Mouse (Mus musculus) heart, adult 2 months (tissue): Measurements from ENCODE around the gene Rpsa. TPM values are rescaled to one million over a fixed set of nuclear protein-coding genes. Genes with fewer than 3 reads are reported as not detected.
"Not testable (repeated sequence)": the region's sequence is repeated elsewhere in the genome, so short reads cannot be mapped to it uniquely, and the experiment has no call there.

Experiments used
- DNase-seq, 2 experiments: peaks; one replicate each; pipeline ENCODE4 v3.0.0; 2021
- H3K27ac ChIP-seq: fragments of 200-600 bp; 2 replicates; pipeline ENCODE4 v1.8.1; 2022
- H3K27me3 ChIP-seq: fragments of 200-500 bp; 2 replicates; pipeline ENCODE4 v1.6.1; 2012; ENCODE audit warnings: mild to moderate bottlenecking, low read length, inconsistent platforms, mixed read lengths; ENCODE audit not compliant: control insufficient read depth, insufficient read depth
- H3K36me3 ChIP-seq: fragments of 200-500 bp; 2 replicates; pipeline ENCODE4 v1.6.1; 2012; ENCODE audit warnings: low read length, inconsistent platforms; ENCODE audit not compliant: control insufficient read depth, insufficient read depth
- H3K4me1 ChIP-seq: fragments of 200-500 bp; 2 replicates; pipeline ENCODE4 v1.6.1; 2011; ENCODE audit warnings: low read length; ENCODE audit not compliant: control insufficient read depth, insufficient read depth
- H3K4me3 ChIP-seq: fragments of 200-600 bp; 2 replicates; pipeline ENCODE4 v1.8.1; 2022
- H3K79me2 ChIP-seq: fragments of 200-500 bp; replicated peaks from 2 replicates; pipeline ENCODE4 v1.6.1; 2012; ENCODE audit warnings: mild to moderate bottlenecking, inconsistent platforms, low read length, moderate library complexity, mixed read lengths; ENCODE audit not compliant: control insufficient read depth, insufficient read depth
- H3K9ac ChIP-seq: fragments of 200-500 bp; 2 replicates; pipeline ENCODE4 v1.6.1; 2012; ENCODE audit warnings: low read depth, mild to moderate bottlenecking, control low read depth, inconsistent platforms, low read length, mixed read lengths
- CTCF ChIP-seq: fragments of 200-600 bp; IDR thresholded peaks from 2 replicates; pipeline ENCODE4 v1.8.1; 2022; ENCODE audit warnings: antibody characterized with exemption, mild to moderate bottlenecking, moderate library complexity
- EP300 ChIP-seq: fragments of 200-500 bp; IDR thresholded peaks from 2 replicates; pipeline ENCODE4 v1.6.1; 2011; ENCODE audit warnings: low read depth, low read length, control low read depth; ENCODE audit not compliant: insufficient read depth
- POLR2A ChIP-seq: fragments of 200-500 bp; IDR thresholded peaks from 2 replicates; pipeline ENCODE4 v1.6.1; 2011; ENCODE audit warnings: mild to moderate bottlenecking, low read depth, low read length, control low read depth; ENCODE audit not compliant: insufficient read depth
- WGBS: fragments of 180-500 bp; shearing (Covaris S2); methylation state at CpG from one replicate; pipeline ENCODE4 v1.1.7; 2018; 5-methylcytosine and 5-hydroxymethylcytosine counted together
- intact Hi-C: fragments of 180-260 bp; cut with DNase I; formaldehyde crosslinking; loops from one replicate; pipeline ENCODE4 v1.15.1; 2025
- polyA plus RNA-seq: library from polyadenylated mRNA; depleted of rRNA; stranded (reverse); fragments of >200 nt; gene quantifications from 2 replicates; pipeline ENCODE4 v1.2.3, GENCODE M21; 2012
- total RNA-seq, 2 experiments: library from RNA; stranded (reverse); gene quantifications; 2 replicates each; pipeline ENCODE4 v1.2.3; 2021

The Rpsa gene
- total and polyA plus RNA-seq, 3 experiments, result 457 to 1,018 (median 528) TPM

GRCm38 (mm10) chr9:120093701-120094100, 33.8 kb upstream of the Rpsa start:
- no peak for TF ChIP-seq CTCF

GRCm38 (mm10) chr9:120095886-120096285, 31.6 kb upstream of the Rpsa start:
- WGBS, result 37% methylated on average over 7 of the region's 7 CpGs

More at GRCm38 (mm10) chr9:120093701-120094100, 33.8 kb upstream of the Rpsa start:
- Histone ChIP-seq H3K27me3 (no peaks in the 10 kb centered on the region), H3K4me1 (no peaks in the 10 kb centered on the region), H3K4me3 (no peak overlapping the region), H3K9ac (no peak overlapping the region), H3K27ac (no peak overlapping the region), H3K36me3 (no peaks in the 10 kb centered on the region), H3K79me2 (no peaks in the 10 kb centered on the region)
- no peak for DNase-seq
- intact Hi-C loops, result no loop called here
- WGBS, result 79% methylated on average over 13 of the region's 13 CpGs

GRCm38 (mm10) chr9:120098682-120099081, 28.8 kb upstream of the Rpsa start:
- no peaks in the 10 kb centered on the region for H3K36me3 ChIP-seq
- H3K4me1 ChIP-seq, result no peaks in the 10 kb centered on the region
- no peak overlapping the region for H3K27ac ChIP-seq
- no peaks in the 10 kb centered on the region for H3K79me2 ChIP-seq
- DNase-seq, result peak; percentile 59 to 65
- 18% methylated on average over 7 of the region's 7 CpGs for WGBS
- no peak overlapping the region for H3K4me3 ChIP-seq
- TF ChIP-seq EP300 (0 out of 2 replicates have a peak, but pooled peaks have one; percentile 32), CTCF (peak; percentile 92), POLR2A (no peak)
- no peak overlapping the region for H3K9ac ChIP-seq
- H3K27me3 ChIP-seq, result no peaks in the 10 kb centered on the region
- intact Hi-C loops, result loop anchor here (1.0 to 5.0 kb wide), 2 partner anchors 71 to 186 kb away; no protein-coding TSS in a partner anchor

More at GRCm38 (mm10) chr9:120095886-120096285, 31.6 kb upstream of the Rpsa start:
- no peak overlapping the region for H3K27ac ChIP-seq
- H3K9ac ChIP-seq, result no peak overlapping the region
- no peaks in the 10 kb centered on the region for H3K36me3 ChIP-seq
- no peaks in the 10 kb centered on the region for H3K4me1 ChIP-seq
- H3K27me3 ChIP-seq, result no peaks in the 10 kb centered on the region
- TF ChIP-seq CTCF (no peak), EP300 (no peak), POLR2A (no peak)
- no peak overlapping the region for H3K4me3 ChIP-seq
- H3K79me2 ChIP-seq, result no peaks in the 10 kb centered on the region
- no peak for DNase-seq
- intact Hi-C loops, result loop anchor here (5.0 kb wide), 1 partner anchor 184 kb away; no protein-coding TSS in a partner anchor

- Histone ChIP-seq H3K4me1 (no peaks in the 10 kb centered on the region), H3K9ac (no peak overlapping the region), H3K27me3 (no peaks in the 10 kb centered on the region), H3K27ac (no peak overlapping the region), H3K36me3 (no peaks in the 10 kb centered on the region), H3K4me3 (no peak overlapping the region), H3K79me2 (no peaks in the 10 kb centered on the region)
- TF ChIP-seq CTCF (no peak), EP300 (no peak), POLR2A (no peak)
- DNase-seq, result no peak
- intact Hi-C loops, result loop anchor here (5.0 kb wide), 1 partner anchor 187 kb away; no protein-coding TSS in a partner anchor
- WGBS, result 80% methylated on average over 8 of the region's 8 CpGs
Measured at GRCm38 (mm10) chr9:120099304-120099703, 28.2 kb upstream of the Rpsa start.

GRCm38 (mm10) chr9:120101165-120101564, 26.3 kb upstream of the Rpsa start:
- intact Hi-C loops, result no loop called here
- no peak overlapping the region for H3K9ac ChIP-seq
- no peaks in the 10 kb centered on the region for H3K27me3 ChIP-seq
- H3K79me2 ChIP-seq, result no peaks in the 10 kb centered on the region
- no peaks in the 10 kb centered on the region for H3K4me1 ChIP-seq
- no peak overlapping the region for H3K27ac ChIP-seq
- H3K36me3 ChIP-seq, result no peaks in the 10 kb centered on the region
- DNase-seq, result no peak
- 80% methylated on average over 2 of the region's 2 CpGs for WGBS
- TF ChIP-seq EP300, result no peak
- TF ChIP-seq CTCF, result no peak
- TF ChIP-seq POLR2A, result no peak
- no peak overlapping the region for H3K4me3 ChIP-seq

GRCm38 (mm10) chr9:120108953-120109352, 18.5 kb upstream of the Rpsa start:
- H3K27ac ChIP-seq, intact Hi-C loops, DNase-seq, H3K9ac ChIP-seq, H3K36me3 ChIP-seq, H3K27me3 ChIP-seq, H3K4me3 ChIP-seq, H3K4me1 ChIP-seq, H3K79me2 ChIP-seq: not testable (repeated sequence)
- 92% methylated on average over 12 of the region's 12 CpGs for WGBS
